ENCODE assay signal across 16 mouse cellular contexts in genomic region chr11:88765635-88766034, GRCm38 (mm10). TPM values are rescaled to one million over a fixed set of nuclear protein-coding genes. Genes with fewer than 3 reads are reported as not detected.
DNase-seq lines count a peak whose midpoint lies in the region; ATAC-seq and TF ChIP-seq lines count a peak whose summit lies in the region.
"Had no signal": no experiment of that assay in that cellular context is flagged by ENCODE, and none has a peak within 500 bp of the region (broad histone marks: within the 10 kb centered on the region; RNA-seq: fewer than 3 reads in every experiment).

No protein-coding gene starts in this region.

- peak; percentile 43 for DNase-seq in gastrocnemius, adult 18-20 months (ENCODE audit: low spot score)
- DNase-seq in gastrocnemius, postnatal 14 days = no peak
- no peak for DNase-seq in midbrain, postnatal 0 days (ENCODE audit: low spot score)
- DNase-seq in heart, postnatal 10 days = peak; percentile 15 to 20
- no peak for DNase-seq in cerebellum, adult 8-10 months
- no peak for DNase-seq in adrenal gland, adult 2 months
- DNase-seq: cerebellum, adult 11 months; kidney, postnatal 36 days; retina, postnatal 1 day had no signal

- no peak overlapping the region for H3K4me3 ChIP-seq in midbrain, embryonic 15.5 days
- H3K4me3 ChIP-seq in midbrain, postnatal 0 days (ENCODE audit: low read depth, low read length) = no peak overlapping the region
- H3K4me3 ChIP-seq: midbrain, embryonic 13.5 days; neural tube, embryonic 13.5 days had no signal

- 0 out of 2 replicates have a peak, but pooled peaks cover 1% of the 10 kb centered on the region for H3K4me1 ChIP-seq in midbrain, embryonic 15.5 days
- no peaks in the 10 kb centered on the region for H3K4me1 ChIP-seq in midbrain, postnatal 0 days (ENCODE audit: insufficient read depth, low read length)

- 0 out of 2 replicates have a peak overlapping the region, but pooled peaks have one; percentile 5 for H3K27ac ChIP-seq in midbrain, embryonic 15.5 days
- H3K27ac ChIP-seq in midbrain, postnatal 0 days (ENCODE audit: low read depth, low read length) = no peak overlapping the region
- H3K27ac ChIP-seq: liver, embryonic 14.5 days; midbrain, embryonic 13.5 days; neural tube, embryonic 13.5 days had no signal

- H3K9me3 ChIP-seq in midbrain, embryonic 15.5 days = no peaks in the 10 kb centered on the region
- no peaks in the 10 kb centered on the region for H3K9me3 ChIP-seq in midbrain, postnatal 0 days (ENCODE audit: low read length)
- H3K9me3 ChIP-seq: G1E; midbrain, embryonic 13.5 days; neural tube, embryonic 13.5 days had no signal

- no peaks in the 10 kb centered on the region for H3K27me3 ChIP-seq in midbrain, embryonic 15.5 days (replicated peaks)
- H3K27me3 ChIP-seq in midbrain, postnatal 0 days (ENCODE audit: insufficient read depth, low read length) = no peaks in the 10 kb centered on the region
- H3K27me3 ChIP-seq: midbrain, embryonic 13.5 days; neural tube, embryonic 13.5 days had no signal

- H3K36me3 ChIP-seq in midbrain, embryonic 15.5 days (replicated peaks) = no peaks in the 10 kb centered on the region
- H3K36me3 ChIP-seq in midbrain, postnatal 0 days (ENCODE audit: insufficient read depth, low read length) = no peaks in the 10 kb centered on the region
- H3K36me3 ChIP-seq: G1E; midbrain, embryonic 13.5 days; neural tube, embryonic 13.5 days had no signal

- intact Hi-C loops in gastrocnemius, postnatal 14 days (cut with DNase I; ENCODE audit: low total_unique reads) = no loop called here
- intact Hi-C loops in heart, postnatal 10 days (cut with DNase I) = no loop called here

- H3K9ac ChIP-seq in midbrain, embryonic 15.5 days = no peak overlapping the region
- no peak overlapping the region for H3K9ac ChIP-seq in midbrain, postnatal 0 days (replicated peaks; ENCODE audit: low read length, poor library complexity, severe bottlenecking)
- H3K9ac ChIP-seq: liver, embryonic 14.5 days; midbrain, embryonic 13.5 days; neural tube, embryonic 13.5 days had no signal

- ATAC-seq in midbrain, embryonic 15.5 days (replicated peaks) = no peak
- ATAC-seq in midbrain, postnatal 0 days (ENCODE audit: low FRiP score) = no peak
- ATAC-seq in megakaryocyte, adult 5-6 weeks (ENCODE audit: poor library complexity, severe bottlenecking) = no peak
- ATAC-seq: forebrain, embryonic 14.5 days; midbrain, embryonic 13.5 days had no signal

- no peak for TF ChIP-seq CTCF in midbrain, postnatal 0 days (IDR thresholded peaks at IDR 0.05)

- no peak overlapping the region for H3K4me2 ChIP-seq in midbrain, embryonic 15.5 days
- H3K4me2 ChIP-seq in midbrain, postnatal 0 days (ENCODE audit: low read depth, low read length, poor library complexity, severe bottlenecking) = no peak overlapping the region
- H3K4me2 ChIP-seq: midbrain, embryonic 13.5 days; neural tube, embryonic 13.5 days had no signal

- WGBS in midbrain, embryonic 15.5 days = 55% methylated on average over 7 of the region's 7 CpGs
- WGBS in midbrain, postnatal 0 days = 46% methylated on average over 7 of the region's 7 CpGs

RNA-seq across cellular contexts. Expression of gene Msi2, which starts 47.3 kb away (rescaled TPM):
- total RNA-seq in gastrocnemius, adult 18-20 months (2021) = 100 to 1,000 TPM; 179 to 180 TPM
- total RNA-seq in gastrocnemius, postnatal 14 days (2021) = 100 to 1,000 TPM; 156 to 165 TPM
- 32.0 and 33.6 TPM in 2 replicates for polyA plus RNA-seq in midbrain, embryonic 15.5 days (2015; fragmentation: Nextera tagmentation; extraction: Ambion mirVana)
- 133 and 142 TPM in 2 replicates for total RNA-seq in midbrain, postnatal 0 days (2014; rRNA removed)
- polyA plus RNA-seq in midbrain, postnatal 0 days (2015; fragmentation: Nextera tagmentation; extraction: Ambion mirVana) = 21.6 and 26.9 TPM in 2 replicates
- total RNA-seq in heart, postnatal 10 days (2021) = 100 to 1,000 TPM; 218 to 219 TPM
- 5.3 and 5.7 TPM in 2 replicates for total RNA-seq in megakaryocyte, adult 5-6 weeks (2015)
- 7.8 and 14.4 TPM in 2 replicates for total RNA-seq in megakaryocyte, adult 5-6 weeks (2017)
- total RNA-seq in adrenal gland, adult 2 months (2021) = 100 to 1,000 TPM; 205 to 214 TPM
- 39.1 and 40.3 TPM in 2 replicates for polyA plus RNA-seq in adrenal gland, adult 2 months (2012; rRNA removed)

Comparison
In these comparisons a context has a peak if more than half of its experiments do, and no peak if none do; other contexts are left out.
1. DNase-seq: peak in gastrocnemius, adult 18-20 months (single experiment) and heart, postnatal 10 days (2 of 2); none in gastrocnemius, postnatal 14 days (single experiment), midbrain, postnatal 0 days (single experiment), cerebellum, adult 8-10 months (single experiment) and adrenal gland, adult 2 months (single experiment).